Mouse (Mus musculus) hindbrain, embryonic 16.5 days (tissue): ENCODE data around the gene Kl. TPM values are rescaled to one million over a fixed set of nuclear protein-coding genes. Genes with fewer than 3 reads are reported as not detected.

ENCODE experiments used
- ATAC-seq: fragments of 200-750 bp; cut with Nextera tagmentation; 2 replicates; pipeline ENCODE4 v1.8.0; 2017; ENCODE audit warnings: moderate TSS enrichment, moderate library complexity
- H3K27ac ChIP-seq: fragments of 300-500 bp; sonication (generic); 2 replicates; pipeline ENCODE4 v1.5.1; 2014; ENCODE audit warnings: low read depth, mild to moderate bottlenecking, control low read depth, low read length, moderate library complexity
- H3K27me3 ChIP-seq: fragments of 300-500 bp; sonication (generic); replicated peaks from 2 replicates; pipeline ENCODE4 v1.6.1; 2014; ENCODE audit warnings: low read length; ENCODE audit not compliant: control insufficient read depth, insufficient read depth
- H3K36me3 ChIP-seq: fragments of 300-500 bp; sonication (generic); 2 replicates; pipeline ENCODE4 v1.6.1; 2014; ENCODE audit warnings: mild to moderate bottlenecking, low read length, moderate library complexity, mixed read lengths; ENCODE audit not compliant: control insufficient read depth, insufficient read depth
- H3K4me1 ChIP-seq: fragments of 300-500 bp; sonication (generic); 2 replicates; pipeline ENCODE4 v1.6.1; 2014; ENCODE audit warnings: low read depth, low read length; ENCODE audit not compliant: control insufficient read depth, insufficient read depth
- H3K4me2 ChIP-seq: fragments of 300-500 bp; sonication (generic); 2 replicates; pipeline ENCODE4 v1.6.1; 2014; ENCODE audit warnings: mild to moderate bottlenecking, low read length, control low read depth, moderate library complexity
- H3K4me3 ChIP-seq: fragments of 300-500 bp; sonication (generic); 2 replicates; pipeline ENCODE4 v1.5.1; 2014; ENCODE audit warnings: mild to moderate bottlenecking, low read length, control low read depth, moderate library complexity
- H3K9ac ChIP-seq: fragments of 300-500 bp; sonication (generic); 2 replicates; pipeline ENCODE4 v1.6.1; 2014; ENCODE audit warnings: low read depth, mild to moderate bottlenecking, control low read depth, low read length, moderate library complexity
- H3K9me3 ChIP-seq: fragments of 300-500 bp; sonication (generic); 2 replicates; pipeline ENCODE4 v1.6.1; 2014; ENCODE audit warnings: mild to moderate bottlenecking, low read length, moderate library complexity; ENCODE audit not compliant: control insufficient read depth
- WGBS: fragments of 180-500 bp; shearing (Covaris S2); extraction: QIAGEN DNeasy Blood & Tissue Kit; methylation state at CpG from one replicate; pipeline ENCODE4 v1.1.7; 2014; 5-methylcytosine and 5-hydroxymethylcytosine counted together
- polyA plus RNA-seq: library from polyadenylated mRNA; unstranded; fragments of >200 nt; fragmentation: Nextera tagmentation; extraction: Ambion mirVana; gene quantifications from 2 replicates; pipeline ENCODE4 v1.2.1, GENCODE M21; 2015

The Kl gene
- polyA plus RNA-seq, 1 experiment from 2014 or later: 1.3 TPM

- Histone ChIP-seq H3K9me3 (no peaks in the 10 kb centered on the region; the same call in 1 of the 2 replicates), H3K36me3 (no peaks in the 10 kb centered on the region), H3K4me3 (no peak overlapping the region), H3K4me1 (peaks cover 9% of the 10 kb centered on the region), H3K4me2 (no peak overlapping the region), H3K27me3 (no peaks in the 10 kb centered on the region), H3K9ac (no peak overlapping the region), H3K27ac (no peak overlapping the region)
- ATAC-seq: no peak
- 58% methylated on average over 5 of the region's 5 CpGs for WGBS
These were observed 66.6 kb downstream of the Kl start for GRCm38 (mm10) chr5:151018959-151019358.

GRCm38 (mm10) chr5:151020031-151020820 is 67.8 kb downstream of the Kl start:
- H3K4me3 ChIP-seq: no peak overlapping the region
- peaks cover 9% of the 10 kb centered on the region for H3K4me1 ChIP-seq
- no peak for ATAC-seq
- H3K36me3 ChIP-seq: no peaks in the 10 kb centered on the region
- WGBS: 67% methylated on average over 13 of the region's 13 CpGs
- no peaks in the 10 kb centered on the region for H3K27me3 ChIP-seq
- no peak overlapping the region for H3K27ac ChIP-seq
- H3K9ac ChIP-seq: no peak overlapping the region
- H3K9me3 ChIP-seq: no peaks in the 10 kb centered on the region
- H3K4me2 ChIP-seq: no peak overlapping the region

- Histone ChIP-seq H3K9me3 (no peaks in the 10 kb centered on the region), H3K27me3 (no peaks in the 10 kb centered on the region), H3K4me2 (no peak overlapping the region), H3K4me3 (no peak overlapping the region), H3K27ac (no peak overlapping the region), H3K4me1 (peaks cover 9% of the 10 kb centered on the region), H3K9ac (no peak overlapping the region), H3K36me3 (no peaks in the 10 kb centered on the region)
- 71% methylated on average over 14 of the region's 14 CpGs for WGBS
- ATAC-seq: no peak
These were observed 68.4 kb downstream of the Kl start for GRCm38 (mm10) chr5:151020831-151021230.

- no peaks in the 10 kb centered on the region for H3K9me3 ChIP-seq
- H3K36me3 ChIP-seq: no peaks in the 10 kb centered on the region
- no peak overlapping the region for H3K4me2 ChIP-seq
- H3K9ac ChIP-seq: no peak overlapping the region
- 83% methylated on average over 7 of the region's 7 CpGs for WGBS
- H3K27ac ChIP-seq: no peak overlapping the region
- no peak overlapping the region for H3K4me3 ChIP-seq
- H3K4me1 ChIP-seq: peaks cover 10% of the 10 kb centered on the region
- H3K27me3 ChIP-seq: no peaks in the 10 kb centered on the region
- no peak for ATAC-seq
These were observed 69.6 kb downstream of the Kl start for GRCm38 (mm10) chr5:151022026-151022425.

- H3K27me3 ChIP-seq: no peaks in the 10 kb centered on the region
- 20% methylated on average over 1 of the region's 1 CpGs for WGBS
- H3K9me3 ChIP-seq: no peaks in the 10 kb centered on the region
- peak overlapping the region; percentile 25; the same call in 1 of the 2 replicates for H3K4me2 ChIP-seq
- H3K27ac ChIP-seq: no peak overlapping the region
- no peak overlapping the region for H3K4me3 ChIP-seq
- 0 out of 2 replicates have a peak, but pooled peaks have one; percentile 37 for ATAC-seq
- no peak overlapping the region for H3K9ac ChIP-seq
- H3K4me1 ChIP-seq: peaks cover 12% of the 10 kb centered on the region
- H3K36me3 ChIP-seq: no peaks in the 10 kb centered on the region
These were observed 70.5 kb downstream of the Kl start for GRCm38 (mm10) chr5:151022939-151023338.

GRCm38 (mm10) chr5:151023461-151023860 is 71.1 kb downstream of the Kl start:
- H3K9me3 ChIP-seq: no peaks in the 10 kb centered on the region
- no peak for ATAC-seq
- H3K4me3 ChIP-seq: no peak overlapping the region
- peak overlapping the region; percentile 25; the same call in 1 of the 2 replicates for H3K4me2 ChIP-seq
- peak overlapping the region; percentile 30; the same call in 1 of the 2 replicates for H3K27ac ChIP-seq
- no peaks in the 10 kb centered on the region for H3K36me3 ChIP-seq
- peaks cover 12% of the 10 kb centered on the region for H3K4me1 ChIP-seq
- no peak overlapping the region for H3K9ac ChIP-seq
- no peaks in the 10 kb centered on the region for H3K27me3 ChIP-seq
- WGBS: 12% methylated on average over 8 of the region's 8 CpGs

- no peaks in the 10 kb centered on the region for H3K9me3 ChIP-seq
- no peak for ATAC-seq
- H3K27ac ChIP-seq: no peak overlapping the region
- H3K4me2 ChIP-seq: no peak overlapping the region
- no peaks in the 10 kb centered on the region for H3K27me3 ChIP-seq
- no peak overlapping the region for H3K9ac ChIP-seq
- H3K4me1 ChIP-seq: peaks cover 12% of the 10 kb centered on the region
- H3K4me3 ChIP-seq: no peak overlapping the region
- H3K36me3 ChIP-seq: no peaks in the 10 kb centered on the region
- WGBS: 84% methylated on average over 2 of the region's 2 CpGs
These were observed 72.1 kb downstream of the Kl start for GRCm38 (mm10) chr5:151024483-151024882.

- Histone ChIP-seq H3K4me3 (no peak overlapping the region), H3K9ac (no peak overlapping the region), H3K27ac (no peak overlapping the region), H3K36me3 (no peaks in the 10 kb centered on the region), H3K4me2 (no peak overlapping the region), H3K9me3 (no peaks in the 10 kb centered on the region), H3K4me1 (peaks cover 12% of the 10 kb centered on the region), H3K27me3 (no peaks in the 10 kb centered on the region)
- ATAC-seq: no peak
- 87% methylated on average over 4 of the region's 4 CpGs for WGBS
These were observed 73.7 kb downstream of the Kl start for GRCm38 (mm10) chr5:151026069-151026468.

- no peaks in the 10 kb centered on the region for H3K36me3 ChIP-seq
- no peak overlapping the region for H3K27ac ChIP-seq
- H3K4me1 ChIP-seq: peaks cover 12% of the 10 kb centered on the region
- H3K4me3 ChIP-seq: no peak overlapping the region
- no peaks in the 10 kb centered on the region for H3K9me3 ChIP-seq
- no peaks in the 10 kb centered on the region for H3K27me3 ChIP-seq
- WGBS: 36% methylated on average over 7 of the region's 7 CpGs
- H3K9ac ChIP-seq: no peak overlapping the region
- peak; percentile 80 for ATAC-seq
- no peak overlapping the region for H3K4me2 ChIP-seq
These were observed 74.8 kb downstream of the Kl start for GRCm38 (mm10) chr5:151027171-151027570.
